Mouse (Mus musculus) forebrain, embryonic 12.5 days (tissue): Measurements from ENCODE around the gene Tbx4. TPM values are rescaled to one million over a fixed set of nuclear protein-coding genes. Genes with fewer than 3 reads are reported as not detected.

Experiments
- ATAC-seq: fragments of 200-750 bp; cut with Nextera tagmentation; 2 replicates; pipeline ENCODE4 v1.8.0; 2017; ENCODE audit warnings: moderate TSS enrichment; ENCODE audit not compliant: low FRiP score
- H3K27ac ChIP-seq: fragments of 300-500 bp; sonication (generic); 2 replicates; pipeline ENCODE4 v1.5.1; 2016; ENCODE audit warnings: mild to moderate bottlenecking
- H3K27me3 ChIP-seq: fragments of 300-500 bp; sonication (generic); 2 replicates; pipeline ENCODE4 v1.6.1; 2016; ENCODE audit warnings: mild to moderate bottlenecking
- H3K36me3 ChIP-seq: fragments of 300-500 bp; sonication (generic); replicated peaks from 2 replicates; pipeline ENCODE4 v1.6.1; 2016; ENCODE audit warnings: mild to moderate bottlenecking
- H3K4me1 ChIP-seq: fragments of 300-500 bp; sonication (generic); 2 replicates; pipeline ENCODE4 v1.6.1; 2016
- H3K4me2 ChIP-seq: fragments of 300-500 bp; sonication (generic); 2 replicates; pipeline ENCODE4 v1.6.1; 2016; ENCODE audit warnings: mild to moderate bottlenecking, moderate library complexity
- H3K4me3 ChIP-seq: fragments of 300-500 bp; sonication (generic); replicated peaks from 2 replicates; pipeline ENCODE4 v1.5.1; 2016; ENCODE audit warnings: mild to moderate bottlenecking
- H3K9ac ChIP-seq: fragments of 300-500 bp; sonication (generic); 2 replicates; pipeline ENCODE4 v1.6.1; 2016; ENCODE audit warnings: mild to moderate bottlenecking
- H3K9me3 ChIP-seq: fragments of 300-500 bp; sonication (generic); 2 replicates; pipeline ENCODE4 v1.6.1; 2016
- WGBS: fragments of 180-500 bp; shearing (Covaris S2); methylation state at CpG from one replicate; pipeline ENCODE4 v1.1.7; 2016; 5-methylcytosine and 5-hydroxymethylcytosine counted together
- polyA plus RNA-seq: library from polyadenylated mRNA; unstranded; fragments of >200 nt; fragmentation: Nextera tagmentation; extraction: Ambion mirVana; gene quantifications from 2 replicates; pipeline ENCODE4 v1.2.1, GENCODE M21; 2016

Gene Tbx4
- polyA plus RNA-seq, 1 experiment from 2014 or later: 0.42 TPM

GRCm38 (mm10) chr11:85842596-85843346 lies 43.5 kb upstream of the Tbx4 start:
- H3K36me3 ChIP-seq: no peaks in the 10 kb centered on the region
- H3K4me1 ChIP-seq: peaks cover 40% of the 10 kb centered on the region
- H3K4me2 ChIP-seq: peak overlapping the region; percentile 87
- peak overlapping the region; percentile 46 for H3K4me3 ChIP-seq
- 4% methylated on average over 24 of the region's 24 CpGs for WGBS
- H3K9ac ChIP-seq: peak overlapping the region; percentile 51; the same call in 1 of the 2 replicates
- no peaks in the 10 kb centered on the region for H3K9me3 ChIP-seq
- peak overlapping the region; percentile 66; the same call in 1 of the 2 replicates for H3K27ac ChIP-seq
- no peak for ATAC-seq
- peaks cover 97% of the 10 kb centered on the region for H3K27me3 ChIP-seq

DNA sequence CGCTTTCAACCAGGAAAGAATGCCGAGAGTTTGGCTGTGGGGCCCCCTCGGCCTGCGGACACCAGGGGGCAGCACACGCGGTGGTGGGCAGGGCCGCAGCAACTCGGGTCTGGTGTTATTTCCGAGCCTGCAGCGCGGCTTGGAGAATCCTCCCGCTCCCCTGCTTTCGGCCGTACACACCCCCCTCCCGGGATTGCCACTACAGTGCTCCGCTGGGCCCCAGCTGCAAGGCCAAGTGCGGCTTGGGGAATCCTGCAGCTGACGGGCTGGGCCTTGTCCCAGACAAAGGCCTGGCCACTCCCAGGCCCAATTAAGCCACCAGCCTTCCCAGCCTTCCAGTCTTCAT lies 42.9 kb upstream of the Tbx4 start:
- no peaks in the 10 kb centered on the region for H3K9me3 ChIP-seq
- WGBS: 0% methylated on average over 18 of the region's 18 CpGs
- H3K36me3 ChIP-seq: no peaks in the 10 kb centered on the region
- peak; percentile 76 for ATAC-seq
- peaks cover 35% of the 10 kb centered on the region for H3K4me1 ChIP-seq
- H3K9ac ChIP-seq: peak overlapping the region; percentile 51
- H3K27me3 ChIP-seq: peaks cover 96% of the 10 kb centered on the region
- peak overlapping the region; percentile 66; the same call in 1 of the 2 replicates for H3K27ac ChIP-seq
- H3K4me3 ChIP-seq: peak overlapping the region; percentile 46
- H3K4me2 ChIP-seq: peak overlapping the region; percentile 87

GRCm38 (mm10) chr11:85844144-85844965 lies 41.9 kb upstream of the Tbx4 start:
- Histone ChIP-seq H3K27me3 (peaks cover 91% of the 10 kb centered on the region), H3K27ac (peak overlapping the region; percentile 69; the same call in 1 of the 2 replicates), H3K4me3 (peak overlapping the region; percentile 46), H3K9ac (peak overlapping the region; percentile 51), H3K9me3 (no peaks in the 10 kb centered on the region), H3K4me1 (peaks cover 35% of the 10 kb centered on the region), H3K36me3 (no peaks in the 10 kb centered on the region), H3K4me2 (peak overlapping the region; percentile 87)
- peak; percentile 61 for ATAC-seq
- 1% methylated on average over 54 of the region's 54 CpGs for WGBS

- H3K36me3 ChIP-seq: no peaks in the 10 kb centered on the region
- H3K27me3 ChIP-seq: peaks cover 86% of the 10 kb centered on the region
- 29% methylated on average over 5 of the region's 5 CpGs for WGBS
- H3K4me3 ChIP-seq: peak overlapping the region; percentile 46; the same call in 1 of the 2 replicates
- H3K9me3 ChIP-seq: no peaks in the 10 kb centered on the region
- H3K27ac ChIP-seq: no peak overlapping the region
- no peak for ATAC-seq
- peak overlapping the region; percentile 87; the same call in 1 of the 2 replicates for H3K4me2 ChIP-seq
- H3K9ac ChIP-seq: no peak overlapping the region
- peaks cover 35% of the 10 kb centered on the region for H3K4me1 ChIP-seq
These were observed 41.3 kb upstream of the Tbx4 start for GRCm38 (mm10) chr11:85844971-85845370.

GRCm38 (mm10) chr11:85845921-85846320 lies 40.3 kb upstream of the Tbx4 start:
- no peaks in the 10 kb centered on the region for H3K9me3 ChIP-seq
- H3K4me1 ChIP-seq: peaks cover 29% of the 10 kb centered on the region
- H3K36me3 ChIP-seq: no peaks in the 10 kb centered on the region
- WGBS: 49% methylated on average over 5 of the region's 5 CpGs
- no peak overlapping the region for H3K4me2 ChIP-seq
- H3K4me3 ChIP-seq: no peak overlapping the region
- ATAC-seq: no peak
- H3K27me3 ChIP-seq: peaks cover 84% of the 10 kb centered on the region
- no peak overlapping the region for H3K9ac ChIP-seq
- no peak overlapping the region for H3K27ac ChIP-seq

DNA sequence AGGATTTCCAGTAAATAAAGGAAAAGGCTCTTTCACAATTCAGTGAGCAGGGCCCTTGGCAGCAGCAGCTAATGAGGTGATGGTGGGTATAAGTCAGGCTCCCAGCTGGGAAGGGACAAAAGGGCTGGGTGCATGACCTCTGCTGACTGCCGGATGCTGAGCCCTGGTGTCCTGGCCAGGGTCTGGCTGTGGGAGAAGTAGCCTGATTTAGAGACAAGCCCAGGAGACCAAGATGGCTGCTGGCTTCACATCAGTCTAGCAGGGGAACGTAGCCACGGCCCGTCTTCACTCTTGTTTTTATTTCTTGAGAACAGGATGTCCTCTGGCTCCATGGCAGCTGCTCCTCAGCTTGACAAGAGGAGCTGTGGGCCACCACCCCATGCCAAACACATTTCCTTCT lies 39.7 kb upstream of the Tbx4 start:
- Histone ChIP-seq H3K27me3 (peaks cover 81% of the 10 kb centered on the region), H3K27ac (no peak overlapping the region), H3K9me3 (no peaks in the 10 kb centered on the region), H3K4me2 (no peak overlapping the region), H3K4me3 (no peak overlapping the region), H3K9ac (no peak overlapping the region), H3K36me3 (no peaks in the 10 kb centered on the region), H3K4me1 (peaks cover 29% of the 10 kb centered on the region)
- no peak for ATAC-seq
- WGBS: 53% methylated on average over 4 of the region's 4 CpGs

- peak; percentile 67 for ATAC-seq
- Histone ChIP-seq H3K36me3 (no peaks in the 10 kb centered on the region), H3K27ac (no peak overlapping the region), H3K27me3 (peaks cover 55% of the 10 kb centered on the region), H3K9ac (no peak overlapping the region), H3K9me3 (no peaks in the 10 kb centered on the region), H3K4me2 (peak overlapping the region; percentile 48), H3K4me3 (no peak overlapping the region; the same call in 1 of the 2 replicates), H3K4me1 (peaks cover 5% of the 10 kb centered on the region)
- WGBS: 1% methylated on average over 21 of the region's 21 CpGs
These were observed 37.2 kb upstream of the Tbx4 start for GRCm38 (mm10) chr11:85849037-85849436.

DNA sequence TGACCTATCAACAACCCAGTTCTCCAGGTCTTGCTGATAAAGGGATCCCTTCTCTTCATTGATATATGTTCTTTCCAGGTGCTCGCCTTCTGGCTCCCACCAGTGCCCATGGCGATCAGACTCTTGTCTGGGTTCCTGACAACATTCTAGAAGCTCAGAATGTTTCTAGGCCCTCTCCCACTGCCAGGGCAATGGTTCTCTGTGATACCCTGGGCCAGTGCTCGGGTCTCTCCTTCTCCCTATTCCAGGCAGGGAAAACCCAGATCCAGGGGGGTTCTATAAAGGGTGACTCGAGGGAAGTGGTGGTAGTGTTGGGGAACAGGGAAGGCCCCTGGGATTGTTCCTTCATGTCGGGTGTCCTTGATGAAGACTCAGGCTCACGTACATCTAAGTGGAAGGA lies 36.0 kb upstream of the Tbx4 start, which contains the start of gene Gm11444:
TSS of gene Gm11444 (minus strand) at position 101 of the 400 bp plus-strand sequence.
- Histone ChIP-seq H3K9me3 (no peaks in the 10 kb centered on the region), H3K27ac (no peak within 1 kb of the TSS), H3K4me2 (peak within 1 kb of the TSS; percentile 48; the same call in 1 of the 2 replicates), H3K27me3 (peaks cover 45% of the 10 kb centered on the region), H3K4me1 (no peaks in the 10 kb centered on the region), H3K36me3 (no peaks in the 10 kb centered on the region), H3K9ac (no peak within 1 kb of the TSS), H3K4me3 (no peak within 1 kb of the TSS)
- 84% methylated on average over 6 of the region's 6 CpGs for WGBS
- no peak for ATAC-seq

- no peaks in the 10 kb centered on the region for H3K36me3 ChIP-seq
- ATAC-seq: no peak
These were observed 35.5 kb upstream of the Tbx4 start for GRCm38 (mm10) chr11:85850758-85851157.

DNA sequence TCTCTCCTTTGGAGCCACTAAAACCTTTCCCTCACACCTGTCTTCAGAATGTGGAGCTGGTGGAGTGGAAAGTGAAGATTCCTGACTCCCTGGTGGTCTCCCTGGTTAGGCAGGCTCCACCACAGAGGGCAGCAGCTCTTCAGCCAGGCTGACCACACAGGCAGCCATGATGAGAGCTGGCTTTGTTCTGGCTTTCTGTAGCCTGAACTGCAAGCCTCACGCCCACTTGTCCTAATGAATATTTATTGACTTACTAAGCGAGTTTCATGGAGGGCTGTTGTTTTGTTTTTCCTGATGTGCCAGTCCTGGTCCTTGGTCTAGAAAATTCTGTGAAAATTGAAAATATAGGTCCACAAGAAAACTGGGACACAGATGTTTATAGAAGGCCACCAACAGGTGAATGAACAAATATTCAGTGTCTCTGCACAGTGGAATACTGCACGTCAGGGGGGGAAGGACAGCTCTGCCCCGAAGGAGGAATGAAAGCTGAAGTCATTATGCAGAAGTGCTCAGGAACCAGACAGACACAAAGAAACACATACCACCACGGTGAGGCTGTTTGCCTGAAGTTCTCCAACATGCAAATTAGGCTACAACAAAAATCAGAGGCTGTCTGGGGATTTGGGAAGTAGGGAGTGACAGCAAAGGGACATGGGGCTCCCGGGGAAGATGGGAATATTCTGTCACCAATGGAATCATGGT lies 28.1 kb upstream of the Tbx4 start:
- H3K4me3 ChIP-seq: no peak overlapping the region
- H3K4me1 ChIP-seq: peaks cover 13% of the 10 kb centered on the region
- H3K4me2 ChIP-seq: peak overlapping the region; percentile 27; the same call in 1 of the 2 replicates
- peaks cover 14% of the 10 kb centered on the region for H3K27me3 ChIP-seq
- no peaks in the 10 kb centered on the region for H3K9me3 ChIP-seq
- no peak overlapping the region for H3K9ac ChIP-seq
- 3% methylated on average over 6 of the region's 6 CpGs for WGBS
- ATAC-seq: peak; percentile 57; the same call in 1 of the 2 replicates
- H3K36me3 ChIP-seq: no peaks in the 10 kb centered on the region
- H3K27ac ChIP-seq: 0 out of 2 replicates have a peak overlapping the region, but pooled peaks have one; percentile 42

More at GRCm38 (mm10) chr11:85850758-85851157, 35.5 kb upstream of the Tbx4 start:
- WGBS: 45% methylated on average over 6 of the region's 6 CpGs
- Histone ChIP-seq H3K27me3 (peaks cover 43% of the 10 kb centered on the region), H3K4me2 (no peak overlapping the region), H3K9ac (no peak overlapping the region), H3K4me1 (no peaks in the 10 kb centered on the region), H3K9me3 (no peaks in the 10 kb centered on the region), H3K27ac (no peak overlapping the region), H3K4me3 (no peak overlapping the region)

DNA sequence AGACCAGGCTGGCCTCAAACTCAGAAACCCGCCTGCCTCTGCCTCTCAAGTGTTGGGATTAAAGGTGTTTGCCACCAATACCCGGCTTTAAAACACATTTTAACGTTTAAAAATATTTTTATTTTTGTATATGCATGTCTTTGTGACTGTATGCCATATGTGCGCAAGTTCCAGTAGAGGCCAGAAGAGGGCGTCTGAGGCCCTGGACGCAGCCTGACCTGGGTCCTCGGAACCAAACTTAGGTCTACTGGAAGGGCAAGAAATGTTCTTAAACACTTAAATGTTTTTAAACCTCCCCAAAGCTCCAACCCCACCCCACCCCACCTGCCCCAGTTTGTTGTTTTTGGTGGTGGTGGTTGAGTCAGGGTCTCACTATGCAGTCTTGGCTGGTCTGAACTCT lies 21.9 kb upstream of the Tbx4 start:
- WGBS: 44% methylated on average over 7 of the region's 7 CpGs
- Histone ChIP-seq H3K27ac (no peak overlapping the region), H3K9me3 (no peaks in the 10 kb centered on the region), H3K9ac (no peak overlapping the region), H3K4me2 (no peak overlapping the region), H3K36me3 (no peaks in the 10 kb centered on the region), H3K27me3 (peaks cover 8% of the 10 kb centered on the region; the same call in 1 of the 2 replicates), H3K4me1 (no peaks in the 10 kb centered on the region), H3K4me3 (no peak overlapping the region)
- ATAC-seq: no peak
